Mouse (Mus musculus) kidney, adult 2 months (tissue): ENCODE data around the gene Rgs17. TPM values are rescaled to one million over a fixed set of nuclear protein-coding genes. Genes with fewer than 3 reads are reported as not detected.

Experiments
- DNase-seq: peaks from one replicate; pipeline ENCODE4 v3.0.0; 2021
- H3K27ac ChIP-seq: fragments of 200-500 bp; 2 replicates; pipeline ENCODE4 v1.5.1; 2012; ENCODE audit warnings: low read depth, low read length, control low read depth, inconsistent platforms; ENCODE audit not compliant: insufficient read depth
- H3K27me3 ChIP-seq: fragments of 200-500 bp; replicated peaks from 2 replicates; pipeline ENCODE4 v1.6.1; 2012; ENCODE audit warnings: mild to moderate bottlenecking, moderate library complexity, low read length, inconsistent platforms; ENCODE audit not compliant: control insufficient read depth, insufficient read depth
- H3K36me3 ChIP-seq: fragments of 200-500 bp; 2 replicates; pipeline ENCODE4 v1.6.1; 2012; ENCODE audit warnings: mild to moderate bottlenecking, moderate library complexity, low read length, inconsistent platforms; ENCODE audit not compliant: control insufficient read depth, insufficient read depth
- H3K4me1 ChIP-seq: fragments of 200-500 bp; 2 replicates; pipeline ENCODE4 v1.6.1; 2011; ENCODE audit warnings: low read length; ENCODE audit not compliant: control insufficient read depth, insufficient read depth
- H3K4me3 ChIP-seq: fragments of 200-500 bp; 2 replicates; pipeline ENCODE4 v1.5.1; 2011; ENCODE audit warnings: mild to moderate bottlenecking, low read depth, low read length, control low read depth; ENCODE audit not compliant: insufficient read depth
- CTCF ChIP-seq: fragments of 200-500 bp; conservative IDR thresholded peaks from 2 replicates; pipeline ENCODE4 v1.5.1; 2011; ENCODE audit warnings: low read depth, mild to moderate bottlenecking, control low read depth, low read length, moderate library complexity, mixed read lengths; ENCODE audit not compliant: insufficient read depth, insufficient read length
- POLR2A ChIP-seq: fragments of 200-500 bp; IDR thresholded peaks from one replicate; pipeline ENCODE4 v1.6.1; 2011; ENCODE audit warnings: low read depth, low read length, control low read depth
- WGBS: fragments of 180-500 bp; shearing (Covaris S2); methylation state at CpG from one replicate; pipeline ENCODE4 v1.1.7; 2018; 5-methylcytosine and 5-hydroxymethylcytosine counted together
- polyA plus RNA-seq: library from polyadenylated mRNA; depleted of rRNA; stranded (reverse); fragments of >200 nt; gene quantifications from 2 replicates; pipeline ENCODE4 v1.2.3, GENCODE M21; 2012

The Rgs17 gene
- polyA plus RNA-seq, 1 experiment = 0.05 TPM

- peak overlapping the region; percentile 58; the same call in 1 of the 2 replicates for H3K27ac ChIP-seq
- 31% methylated on average over 2 of the region's 2 CpGs for WGBS
- no peak for DNase-seq
- no peaks in the 10 kb centered on the region for H3K4me1 ChIP-seq
- H3K4me3 ChIP-seq = no peak overlapping the region
- H3K27me3 ChIP-seq = no peaks in the 10 kb centered on the region
- TF ChIP-seq CTCF = no peak
- TF ChIP-seq POLR2A = no peak
- H3K36me3 ChIP-seq = no peaks in the 10 kb centered on the region; the same call in 1 of the 2 replicates
These were observed 114.5 kb downstream of the Rgs17 start for GRCm38 (mm10) chr10:5807683-5808082.

GRCm38 (mm10) chr10:5806996-5807395, 115.2 kb downstream of the Rgs17 start:
- no peak for DNase-seq
- no peak for TF ChIP-seq POLR2A
- TF ChIP-seq CTCF = no peak
- Histone ChIP-seq H3K4me1 (no peaks in the 10 kb centered on the region), H3K36me3 (no peaks in the 10 kb centered on the region; the same call in 1 of the 2 replicates), H3K27ac (no peak overlapping the region), H3K27me3 (no peaks in the 10 kb centered on the region), H3K4me3 (no peak overlapping the region)
- WGBS = 39% methylated on average over 4 of the region's 4 CpGs

GRCm38 (mm10) chr10:5806416-5806815, 115.8 kb downstream of the Rgs17 start:
- WGBS = 12% methylated on average over 8 of the region's 8 CpGs
- H3K27ac ChIP-seq = peak overlapping the region; percentile 66
- no peaks in the 10 kb centered on the region for H3K4me1 ChIP-seq
- no peak for TF ChIP-seq CTCF
- TF ChIP-seq POLR2A = no peak
- DNase-seq = no peak
- no peaks in the 10 kb centered on the region for H3K27me3 ChIP-seq
- H3K36me3 ChIP-seq = no peaks in the 10 kb centered on the region
- H3K4me3 ChIP-seq = peak overlapping the region; percentile 25

GRCm38 (mm10) chr10:5805731-5806307, 116.4 kb downstream of the Rgs17 start:
- peak overlapping the region; percentile 63 for H3K4me3 ChIP-seq
- peak; percentile 97 for DNase-seq
- peak overlapping the region; percentile 74 for H3K27ac ChIP-seq
- WGBS = under 1% methylated on average over 43 of the region's 43 CpGs
- H3K27me3 ChIP-seq = no peaks in the 10 kb centered on the region
- TF ChIP-seq CTCF = no peak
- no peak for TF ChIP-seq POLR2A
- no peaks in the 10 kb centered on the region for H3K36me3 ChIP-seq
- H3K4me1 ChIP-seq = no peaks in the 10 kb centered on the region

GRCm38 (mm10) chr10:5805243-5805730, 116.9 kb downstream of the Rgs17 start, which contains the start of gene Fbxo5:
Gene Fbxo5 (minus strand): TSS chr10:5805600.
- peak within 1 kb of the TSS; percentile 74 for H3K27ac ChIP-seq
- H3K36me3 ChIP-seq = peaks cover 1% of the 10 kb centered on the region; the same call in 1 of the 2 replicates
- WGBS = under 1% methylated on average over 42 of the region's 42 CpGs
- DNase-seq = peak; percentile 99
- H3K4me1 ChIP-seq = no peaks in the 10 kb centered on the region
- peak within 1 kb of the TSS; percentile 63 for H3K4me3 ChIP-seq
- no peak for TF ChIP-seq CTCF
- H3K27me3 ChIP-seq = no peaks in the 10 kb centered on the region

GRCm38 (mm10) chr10:5804691-5805156, 117.5 kb downstream of the Rgs17 start:
- peak overlapping the region; percentile 62 for H3K4me3 ChIP-seq
- H3K4me1 ChIP-seq = no peaks in the 10 kb centered on the region
- TF ChIP-seq POLR2A (no peak), CTCF (no peak)
- H3K27me3 ChIP-seq = no peaks in the 10 kb centered on the region
- WGBS = 3% methylated on average over 24 of the region's 24 CpGs
- H3K36me3 ChIP-seq = peaks cover 5% of the 10 kb centered on the region
- no peak overlapping the region for H3K27ac ChIP-seq
- DNase-seq = no peak

GRCm38 (mm10) chr10:5803739-5804138, 118.5 kb downstream of the Rgs17 start:
- Histone ChIP-seq H3K27ac (no peak overlapping the region), H3K4me1 (no peaks in the 10 kb centered on the region), H3K36me3 (peaks cover 5% of the 10 kb centered on the region), H3K27me3 (no peaks in the 10 kb centered on the region), H3K4me3 (no peak overlapping the region)
- no peak for TF ChIP-seq POLR2A
- no peak for TF ChIP-seq CTCF
- WGBS = 13% methylated on average over 1 of the region's 1 CpGs
- DNase-seq = no peak
